Mouse (Mus musculus): ENCODE measurements at regions not wholly inside any gene's neighbourhood (a gene's known extent, or its start where the extent isn't known, plus 50 kb on each side); places are given as distances from the start of the nearest gene placed in this dataset.

GRCm38 (mm10) chr3:68817321-68817720 is 52.1 kb upstream of the 1110032F04Rik start:
- no peak overlapping the region for H3K4me2 ChIP-seq
- DNase-seq (no peak), ATAC-seq (ENCODE audit: insufficient read depth) (no peak)
- 52% methylated on average over 2 of the region's 2 CpGs for WGBS
- no peaks in the 10 kb centered on the region for H3K36me3 ChIP-seq (ENCODE audit: insufficient read depth)
- H3K4me1 ChIP-seq (ENCODE audit: insufficient read depth): no peaks in the 10 kb centered on the region
- H3K9me3 ChIP-seq (ENCODE audit: low read depth, low read length): no peaks in the 10 kb centered on the region
- no peak overlapping the region for H3K9ac ChIP-seq
- H3K27me3 ChIP-seq (ENCODE audit: insufficient read depth, low read length): no peaks in the 10 kb centered on the region
- H3K4me3 ChIP-seq (ENCODE audit: low read depth, low read length): no peak overlapping the region
- TF ChIP-seq CTCF (IDR thresholded peaks at IDR 0.05; ENCODE audit: low read depth): no peak
- H3K27ac ChIP-seq (ENCODE audit: low read depth): no peak overlapping the region

Measured in lung, embryonic 14.5 days (tissue).